Mouse (Mus musculus): Measurements from ENCODE around the gene Calm1.

DNA sequence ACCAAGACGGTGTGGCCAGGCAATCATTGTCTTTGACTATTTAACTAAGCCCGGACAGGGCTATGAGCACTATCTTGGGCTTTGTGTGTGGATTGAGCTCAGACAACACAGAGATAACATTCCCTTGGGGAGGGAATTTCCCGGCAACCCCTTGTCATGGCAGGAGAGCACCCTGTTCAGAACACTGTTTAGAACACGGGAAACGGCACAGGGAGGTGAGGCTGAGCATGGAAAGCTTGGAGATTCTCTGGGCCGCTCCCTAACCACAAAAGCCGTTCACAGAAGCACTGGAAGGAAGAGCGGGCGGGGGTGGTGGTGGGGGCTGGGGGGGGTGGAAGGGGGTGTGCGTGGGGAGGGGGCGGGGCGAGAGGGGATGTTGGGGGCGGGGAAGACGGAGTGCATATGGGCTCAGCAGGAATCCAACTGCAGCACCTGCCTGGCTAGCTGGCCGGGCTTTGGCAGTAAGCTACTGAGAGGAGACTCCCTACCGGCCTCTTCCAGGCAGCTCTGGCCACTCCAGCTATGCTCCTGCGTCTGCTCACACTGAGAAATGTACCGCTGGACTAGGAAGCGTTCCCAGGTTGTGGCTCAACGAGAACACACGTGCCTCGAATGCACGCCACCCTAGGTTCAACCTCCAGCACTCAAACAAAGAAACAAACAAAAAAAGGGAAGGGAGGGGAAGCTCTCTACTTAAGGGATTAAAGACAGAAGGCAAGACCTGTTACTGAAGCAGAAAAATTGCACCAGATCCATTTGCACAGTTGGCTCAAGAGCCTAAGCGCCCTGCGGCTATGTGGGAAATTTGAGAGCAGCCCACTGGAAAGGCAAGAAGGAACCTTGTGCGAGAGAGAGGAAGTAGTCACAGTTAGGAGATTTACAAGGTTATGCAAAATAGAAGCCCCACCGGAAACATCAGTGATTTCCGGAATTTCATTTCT is 31.0 kb upstream of the Calm1 start:
- TF ChIP-seq GATA1 (IDR thresholded peaks at IDR 0.05; ENCODE audit: low read length) (no peak), TAL1 (IDR thresholded peaks at IDR 0.05; ENCODE audit: low read length) (no peak)

Measured in erythroblast, embryonic 14.5 days (primary cell).